Mouse (Mus musculus): ENCODE results near the gene Taf6. TPM values are rescaled to one million over a fixed set of nuclear protein-coding genes. Genes with fewer than 3 reads are reported as not detected.
A peak's percentile ranks its signal among the peaks of the same experiment; 100 is the strongest.

Taf6 gene
- 35.0 and 47.4 TPM in 2 replicates for polyA plus RNA-seq (2015; fragmentation: Nextera tagmentation; extraction: Ambion mirVana)

DNA sequence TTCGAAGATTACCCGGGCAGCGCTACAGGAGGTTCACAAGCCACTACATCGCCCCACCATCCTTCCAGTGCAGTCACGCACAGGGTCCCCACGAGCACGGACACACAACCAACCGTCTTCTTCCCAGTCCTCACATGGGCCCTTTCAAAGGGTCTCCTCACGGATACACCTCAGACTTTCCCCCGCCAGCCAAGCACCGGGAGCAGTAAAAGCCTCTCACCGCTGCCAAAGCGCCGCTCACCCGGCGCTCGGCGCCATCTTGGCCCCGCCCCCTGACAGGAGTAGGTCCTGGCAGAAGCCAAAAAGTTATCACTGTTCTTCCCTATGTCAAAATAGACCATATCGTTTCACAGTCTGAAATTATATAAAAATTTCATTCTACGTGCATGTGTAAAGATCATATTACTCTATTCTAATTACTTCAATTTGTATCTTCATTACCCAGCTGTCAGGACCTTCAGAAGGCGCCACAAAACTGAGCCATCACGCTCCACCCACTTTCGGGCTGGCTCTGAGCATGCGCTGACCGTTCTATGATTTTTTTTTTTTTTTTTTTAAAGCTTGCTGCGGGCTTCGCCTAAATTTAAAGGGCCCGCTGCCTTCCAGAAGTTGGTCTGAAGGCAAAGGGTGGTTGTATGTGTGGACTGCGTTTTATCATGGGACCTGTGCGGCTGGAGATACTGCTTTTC, at the start of gene Taf6, which contains the start of gene Cnpy4:
TSS of gene Taf6 (minus strand) at position 502 of the 689 bp plus-strand sequence.
TSS of gene Cnpy4 (plus strand) at position 536 of the 689 bp plus-strand sequence.

DNA sequence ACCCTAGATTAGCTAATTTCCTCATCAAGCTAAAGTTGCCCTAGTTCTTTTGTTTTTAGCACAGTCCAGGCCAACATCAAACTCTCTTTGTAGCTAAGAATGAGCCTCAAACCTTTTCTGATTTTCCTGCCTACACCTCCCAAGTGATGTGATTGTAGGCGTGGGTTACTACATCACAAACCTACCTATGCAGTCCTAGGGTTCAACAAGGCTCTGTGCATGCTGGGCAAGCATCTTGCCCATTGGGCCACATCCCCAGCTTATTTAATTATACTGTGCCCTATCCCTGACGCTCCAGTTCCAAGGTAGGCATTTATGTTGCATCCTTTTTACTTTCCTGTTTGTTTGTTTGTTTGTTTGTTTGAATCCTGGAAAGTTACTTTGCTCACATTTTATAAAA, 38.4 kb upstream of the Taf6 start, which contains the start of gene Nxpe5:
TSS of gene Nxpe5 (plus strand) at position 199 of the 400 bp plus-strand sequence.

DNA sequence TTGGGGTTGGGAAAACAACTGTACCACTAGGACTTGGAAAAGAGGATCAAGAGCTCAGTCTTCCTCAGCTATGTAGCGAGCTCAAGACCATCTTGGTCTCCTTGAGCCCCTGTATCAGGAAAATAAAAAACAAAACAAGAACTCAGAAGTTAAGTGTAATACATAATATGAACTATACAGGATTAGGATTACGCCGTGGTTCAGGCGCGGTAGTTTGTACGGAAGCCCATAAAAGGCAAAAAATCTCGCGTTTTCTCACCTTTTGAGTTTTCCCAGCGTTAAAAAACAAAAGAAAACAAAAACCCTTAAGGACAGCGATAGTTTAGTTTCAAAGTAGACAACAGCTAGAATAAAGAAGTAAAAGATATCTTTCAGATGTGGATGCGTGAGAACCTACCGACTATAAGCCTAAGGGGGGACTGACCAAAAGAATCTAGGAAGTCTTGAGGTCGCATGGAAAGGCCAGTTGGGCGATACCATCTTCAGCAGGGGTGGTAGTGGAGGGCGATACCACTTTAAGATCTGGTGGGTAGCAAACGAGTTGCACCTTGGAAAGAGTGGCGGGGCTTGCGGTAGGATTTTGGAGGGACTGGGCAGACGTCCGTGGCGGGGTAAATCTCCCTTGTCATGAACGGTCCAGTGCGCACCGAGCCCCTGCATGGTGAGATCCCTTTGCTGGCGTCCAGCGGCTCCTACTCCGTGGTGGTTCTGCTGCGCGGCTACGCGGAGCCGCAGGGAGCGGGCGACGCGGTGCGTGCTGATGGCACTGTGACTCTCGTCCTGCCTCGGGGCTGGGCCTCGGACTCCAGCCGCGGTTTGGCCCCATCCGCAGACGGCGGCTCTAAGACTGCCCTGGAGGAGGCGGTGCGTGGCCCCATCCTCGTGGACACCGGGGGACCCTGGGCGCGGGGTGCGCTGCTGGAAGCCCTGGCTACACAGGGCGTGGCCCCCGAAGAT, 6.8 kb upstream of the Taf6 start, which contains the start of gene Mblac1:
TSS of gene Mblac1 (plus strand) at position 544 of the 957 bp plus-strand sequence.

DNA sequence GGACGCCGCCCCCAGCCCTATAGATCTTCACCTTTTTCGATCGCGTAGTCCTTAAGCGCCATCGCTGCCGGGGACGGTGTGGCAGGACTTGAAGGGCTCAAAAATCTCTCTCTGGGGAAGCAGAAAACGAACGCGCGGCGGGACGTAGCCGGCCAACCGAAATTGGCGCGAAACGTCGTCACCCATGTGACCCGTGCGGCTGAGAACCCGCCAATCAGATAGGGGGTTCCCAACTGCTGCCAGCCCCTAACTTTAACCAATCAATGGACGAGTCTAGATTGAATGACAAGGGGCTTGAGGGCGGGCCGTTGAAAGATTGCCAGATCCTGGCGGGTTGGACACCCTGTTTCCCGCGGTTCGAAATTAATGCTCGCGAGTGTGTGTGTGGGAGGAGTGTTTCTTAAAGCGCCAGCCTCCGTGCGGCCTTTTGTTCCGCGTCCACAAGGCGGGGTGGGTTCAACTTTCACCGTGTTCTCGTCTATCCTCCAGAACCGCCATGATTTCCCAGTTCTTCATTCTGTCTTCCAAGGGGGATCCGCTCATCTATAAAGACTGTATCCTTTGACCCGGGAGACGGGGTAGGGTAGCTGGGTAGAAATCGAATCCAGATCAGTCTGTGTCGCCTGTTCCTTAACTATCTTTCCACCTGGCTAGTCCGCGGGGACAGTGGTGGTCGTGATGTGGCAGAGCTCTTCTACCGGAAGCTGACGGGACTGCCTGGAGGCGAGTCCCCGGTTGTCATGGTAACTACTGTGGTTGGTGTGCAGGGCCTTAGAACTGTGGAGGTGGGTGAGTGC, 15.4 kb downstream of the Taf6 start, which contains the start of the genes Ap4m1 and Mcm7:
TSS of gene Ap4m1 (plus strand) at position 308 of the 797 bp plus-strand sequence.
TSS of gene Mcm7 (minus strand) at position 728 of the 797 bp plus-strand sequence.

DNA sequence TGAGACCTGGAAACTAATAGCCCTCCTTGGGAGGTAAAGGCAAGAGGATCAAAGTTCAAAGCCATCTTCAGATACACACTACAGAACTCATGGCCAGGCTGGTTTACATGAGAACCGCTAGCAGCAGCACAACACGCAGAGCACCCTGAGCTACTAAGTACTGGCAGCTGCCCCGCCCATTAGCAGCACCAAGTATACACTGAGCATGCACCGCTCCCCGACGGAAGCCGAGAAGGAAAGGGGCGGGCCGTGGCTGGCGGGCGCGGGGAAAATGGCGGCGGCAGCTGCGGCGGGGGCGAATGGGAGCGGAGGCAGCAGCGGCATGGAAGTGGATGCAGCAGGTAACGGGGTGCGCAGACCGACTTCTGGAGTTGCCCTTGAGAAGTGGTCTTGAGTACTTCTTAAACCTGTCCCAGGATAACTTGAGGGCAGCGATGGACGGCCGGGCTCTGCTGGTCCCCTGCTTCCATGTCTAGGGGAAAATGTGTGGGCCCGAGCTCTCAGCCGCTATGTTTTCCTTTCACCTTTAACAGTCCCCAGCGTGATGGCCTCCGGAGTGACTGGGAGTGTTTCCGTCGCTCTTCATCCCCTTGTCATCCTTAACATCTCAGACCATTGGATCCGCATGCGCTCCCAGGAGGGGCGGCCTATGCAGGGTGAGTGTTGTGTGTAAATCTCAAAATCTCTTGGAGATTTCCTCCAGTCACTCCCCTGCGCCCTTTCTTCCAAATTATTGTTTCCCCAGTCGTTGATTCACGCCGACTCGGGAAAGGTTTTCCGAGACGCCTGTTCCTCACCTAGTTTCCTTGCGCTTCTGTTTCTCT, 26.2 kb downstream of the Taf6 start, which contains the start of gene Cops6:
TSS of gene Cops6 (plus strand) at position 230 of the 824 bp plus-strand sequence.

DNA sequence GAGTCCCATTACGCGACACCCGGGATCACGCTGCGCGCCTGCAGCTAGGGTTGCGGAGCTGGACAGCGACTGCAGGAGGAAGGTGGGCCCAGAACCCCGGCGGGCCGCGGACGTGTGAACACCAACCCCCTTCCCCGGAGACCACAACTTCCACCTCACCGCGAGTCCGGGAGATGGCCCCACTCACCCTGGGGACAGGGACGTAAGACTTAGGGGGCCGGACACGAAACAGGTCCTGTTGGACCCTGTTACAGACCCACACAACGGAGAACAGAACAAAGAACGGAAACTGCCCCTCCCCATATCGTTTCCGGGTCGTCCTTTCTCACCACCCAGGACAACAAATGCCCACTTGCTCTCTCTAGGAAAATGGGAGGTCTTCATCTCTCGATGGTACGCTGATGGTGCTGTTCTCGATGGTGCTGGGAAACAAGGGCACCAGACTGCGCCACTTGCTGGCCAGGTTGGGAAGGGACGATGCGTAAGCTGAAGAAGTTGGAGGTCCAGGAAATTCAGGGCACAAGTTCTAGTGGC, 31.7 kb downstream of the Taf6 start, which contains the start of gene Zfp113:
TSS of gene Zfp113 (minus strand) at position 302 of the 534 bp plus-strand sequence.

Small RNA genes lying within 50 kb of the gene (microRNA-seq; reads per million reads assigned to microRNA genes)
- gene Mir106b (ENCODE audit: borderline replicate concordance, insufficient number of aligned reads) (1,510 reads per million, percentile 81 among the genes with 10 or more reads in this experiment), gene Mir25 (ENCODE audit: borderline replicate concordance, insufficient number of aligned reads) (330 reads per million, percentile 59 among the genes with 10 or more reads in this experiment), gene Mir93 (ENCODE audit: borderline replicate concordance, insufficient number of aligned reads) (1,712 reads per million, percentile 82 among the genes with 10 or more reads in this experiment)

Other genes starting within 250 kb of the Taf6 start
- gene Gjc3, start 224.4 kb downstream of the Taf6 start, polyA plus RNA-seq (2015; fragmentation: Nextera tagmentation; extraction: Ambion mirVana): 2.4 and 2.7 TPM in 2 replicates
- 17.9 and 28.3 TPM in 2 replicates for gene Azgp1, start 205.9 kb downstream of the Taf6 start, polyA plus RNA-seq (2015; fragmentation: Nextera tagmentation; extraction: Ambion mirVana)
- gene Smok3a, start 166.2 kb downstream of the Taf6 start, polyA plus RNA-seq (2015; fragmentation: Nextera tagmentation; extraction: Ambion mirVana): not detected in 2 replicates
- not detected in 2 replicates for gene Smok3b, start 166.0 kb downstream of the Taf6 start, polyA plus RNA-seq (2015; fragmentation: Nextera tagmentation; extraction: Ambion mirVana)
- not detected in 2 replicates for gene Smok3c, start 134.3 kb downstream of the Taf6 start, polyA plus RNA-seq (2015; fragmentation: Nextera tagmentation; extraction: Ambion mirVana)
- 8.4 and 10.3 TPM in 2 replicates for gene Zkscan1, start 102.4 kb downstream of the Taf6 start, polyA plus RNA-seq (2015; fragmentation: Nextera tagmentation; extraction: Ambion mirVana)
- gene Zscan21, start 70.5 kb downstream of the Taf6 start, polyA plus RNA-seq (2015; fragmentation: Nextera tagmentation; extraction: Ambion mirVana): 27.5 and 28.0 TPM in 2 replicates
- 9.4 and 12.4 TPM in 2 replicates for gene Zfp113, start 31.7 kb downstream of the Taf6 start, polyA plus RNA-seq (2015; fragmentation: Nextera tagmentation; extraction: Ambion mirVana)
- 198 and 240 TPM in 2 replicates for gene Cops6, start 26.4 kb downstream of the Taf6 start, polyA plus RNA-seq (2015; fragmentation: Nextera tagmentation; extraction: Ambion mirVana)
- 9.8 and 16.1 TPM in 2 replicates for gene Ap4m1, start 15.4 kb downstream of the Taf6 start, polyA plus RNA-seq (2015; fragmentation: Nextera tagmentation; extraction: Ambion mirVana)
- 55.5 and 71.3 TPM in 2 replicates for gene Mcm7, start 15.0 kb downstream of the Taf6 start, polyA plus RNA-seq (2015; fragmentation: Nextera tagmentation; extraction: Ambion mirVana)
- gene Cnpy4, start within 50 bp of the Taf6 start, polyA plus RNA-seq (2015; fragmentation: Nextera tagmentation; extraction: Ambion mirVana): 36.8 and 39.6 TPM in 2 replicates
- 6.1 and 7.2 TPM in 2 replicates for gene Mblac1, start 6.9 kb upstream of the Taf6 start, polyA plus RNA-seq (2015; fragmentation: Nextera tagmentation; extraction: Ambion mirVana)
- gene Nxpe5, start 38.4 kb upstream of the Taf6 start, polyA plus RNA-seq (2015; fragmentation: Nextera tagmentation; extraction: Ambion mirVana): 0.22 and 0.44 TPM in 2 replicates
- gene Lamtor4, start 68.0 kb upstream of the Taf6 start, polyA plus RNA-seq (2015; fragmentation: Nextera tagmentation; extraction: Ambion mirVana): 145 and 181 TPM in 2 replicates
- gene BC037034, start 76.6 kb upstream of the Taf6 start, polyA plus RNA-seq (2015; fragmentation: Nextera tagmentation; extraction: Ambion mirVana): 5.3 and 6.4 TPM in 2 replicates
- gene Gal3st4, start 85.4 kb upstream of the Taf6 start, polyA plus RNA-seq (2015; fragmentation: Nextera tagmentation; extraction: Ambion mirVana): 1.0 and 1.4 TPM in 2 replicates
- gene Gm43720, start 92.5 kb upstream of the Taf6 start, polyA plus RNA-seq (2015; fragmentation: Nextera tagmentation; extraction: Ambion mirVana): 0.22 and 0.28 TPM in 2 replicates
- 4.1 and 5.5 TPM in 2 replicates for gene Gpc2, start 92.6 kb upstream of the Taf6 start, polyA plus RNA-seq (2015; fragmentation: Nextera tagmentation; extraction: Ambion mirVana)
- gene Stag3, start 92.8 kb upstream of the Taf6 start, polyA plus RNA-seq (2015; fragmentation: Nextera tagmentation; extraction: Ambion mirVana): 0.80 and 1.1 TPM in 2 replicates
- 0.17 and 0.57 TPM in 2 replicates for gene Pvrig, start 154.5 kb upstream of the Taf6 start, polyA plus RNA-seq (2015; fragmentation: Nextera tagmentation; extraction: Ambion mirVana)

Data from adrenal gland, postnatal 0 days (tissue).